Comparison of ENCODE assay signal across 25 mouse cellular contexts in genomic region chr5:66315791-66316190, GRCm38 (mm10). TPM values are rescaled to one million over a fixed set of nuclear protein-coding genes. Genes with fewer than 3 reads are reported as not detected.
DNase-seq lines count a peak whose midpoint lies in the region; ATAC-seq and TF ChIP-seq lines count a peak whose summit lies in the region.
"Had no signal": no experiment of that assay in that cellular context is flagged by ENCODE, and none has a peak within 500 bp of the region (broad histone marks: within the 10 kb centered on the region; RNA-seq: fewer than 3 reads in every experiment).

No protein-coding gene starts in this region.

- TF ChIP-seq CTCF in cerebellum, adult 2 months (IDR thresholded peaks at IDR 0.05; ENCODE audit: borderline replicate concordance, insufficient read depth, low read depth, low read length): no peak

- peaks cover 25% of the 10 kb centered on the region for H3K36me3 ChIP-seq in hindbrain, embryonic 13.5 days
- peaks cover 7% of the 10 kb centered on the region; the same call in 1 of the 2 replicates for H3K36me3 ChIP-seq in hindbrain, embryonic 12.5 days
- H3K36me3 ChIP-seq: heart, embryonic 15.5 days had no signal

- H3K27ac ChIP-seq in cerebellum, adult 2 months (ENCODE audit: insufficient read depth, low read length): peak overlapping the region; percentile 31; the same call in 1 of the 2 replicates
- H3K27ac ChIP-seq in hindbrain, embryonic 13.5 days: 0 out of 2 replicates have a peak overlapping the region, but pooled peaks have one; percentile 30
- no peak overlapping the region for H3K27ac ChIP-seq in hindbrain, embryonic 12.5 days
- H3K27ac ChIP-seq: embryonic facial prominence, embryonic 15.5 days; gastrocnemius, adult 2 months; heart, embryonic 15.5 days; hindbrain, postnatal 0 days; liver, embryonic 14.5 days; neural tube, embryonic 12.5 days; stomach, postnatal 0 days had no signal

- no peaks in the 10 kb centered on the region for H3K9me3 ChIP-seq in hindbrain, embryonic 13.5 days
- H3K9me3 ChIP-seq in hindbrain, embryonic 12.5 days (replicated peaks): no peaks in the 10 kb centered on the region
- H3K9me3 ChIP-seq: embryonic facial prominence, embryonic 15.5 days; heart, embryonic 15.5 days; midbrain, embryonic 12.5 days; neural tube, embryonic 12.5 days had no signal

- no peak for ATAC-seq in hindbrain, embryonic 13.5 days (ENCODE audit: low FRiP score)
- no peak for ATAC-seq in hindbrain, embryonic 12.5 days (ENCODE audit: low FRiP score)
- ATAC-seq in monocyte, adult 5-6 weeks (replicated peaks; ENCODE audit: insufficient number of reproducible peaks, low FRiP score, low TSS enrichment, poor library complexity, severe bottlenecking): no peak
- ATAC-seq: hindbrain, postnatal 0 days; intestine, embryonic 16.5 days had no signal

- TF ChIP-seq POLR2A in cerebellum, adult 2 months (IDR thresholded peaks at IDR 0.05; ENCODE audit: borderline replicate concordance, insufficient read depth, low read length): no peak

- intact Hi-C loops in left cerebral cortex, postnatal 25 days (cut with DNase I): loop anchor here (2.0 kb wide), 1 partner anchor 53 kb away; no protein-coding TSS in a partner anchor
- intact Hi-C loops in left cerebral cortex, postnatal 4 days (cut with DNase I): no loop called here

- no peak overlapping the region for H3K4me2 ChIP-seq in hindbrain, embryonic 13.5 days
- H3K4me2 ChIP-seq in hindbrain, embryonic 12.5 days (replicated peaks): no peak overlapping the region
- H3K4me2 ChIP-seq: embryonic facial prominence, embryonic 15.5 days; heart, embryonic 15.5 days; lung, embryonic 14.5 days; midbrain, embryonic 12.5 days; neural tube, embryonic 12.5 days had no signal

- no peaks in the 10 kb centered on the region for H3K27me3 ChIP-seq in cerebellum, adult 2 months (ENCODE audit: control insufficient read depth, insufficient read depth, low read length)
- H3K27me3 ChIP-seq in hindbrain, embryonic 13.5 days: no peaks in the 10 kb centered on the region
- H3K27me3 ChIP-seq in hindbrain, embryonic 12.5 days: no peaks in the 10 kb centered on the region
- H3K27me3 ChIP-seq: embryonic facial prominence, embryonic 15.5 days; heart, embryonic 15.5 days; midbrain, embryonic 12.5 days; neural tube, embryonic 12.5 days had no signal

- DNase-seq in cerebellum, adult 2 months: peak in 1 of 2 experiments; percentile 33
- no peak for DNase-seq in cerebellum, adult 11 months
- DNase-seq in left cerebral cortex, postnatal 25 days (ENCODE audit: low spot score in 2 of 2): peak; percentile 51 to 84
- no peak for DNase-seq in left cerebral cortex, postnatal 4 days
- DNase-seq in right cerebral cortex, postnatal 25 days: peak; percentile 46
- DNase-seq: adrenal gland, postnatal 10 days; cerebellum, adult 9-11 months; gastrocnemius, adult 2 months; heart, postnatal 36 days; kidney, adult 9 months; kidney, postnatal 14 days; lung, embryonic 14.5 days; thymus, postnatal 14 days had no signal

- no peak overlapping the region for H3K9ac ChIP-seq in hindbrain, embryonic 13.5 days
- no peak overlapping the region for H3K9ac ChIP-seq in hindbrain, embryonic 12.5 days
- H3K9ac ChIP-seq: embryonic facial prominence, embryonic 15.5 days; heart, embryonic 15.5 days; liver, embryonic 14.5 days; lung, embryonic 14.5 days; midbrain, embryonic 12.5 days; neural tube, embryonic 12.5 days had no signal

- WGBS in cerebellum, adult 2 months: 63% methylated on average over 5 of the region's 5 CpGs
- 87% methylated on average over 5 of the region's 5 CpGs for WGBS in hindbrain, embryonic 13.5 days
- WGBS in hindbrain, embryonic 12.5 days: 90% methylated on average over 5 of the region's 5 CpGs

- no peak overlapping the region for H3K4me3 ChIP-seq in cerebellum, adult 2 months (replicated peaks; ENCODE audit: insufficient read depth, low read depth, low read length)
- H3K4me3 ChIP-seq in hindbrain, embryonic 13.5 days: no peak overlapping the region
- no peak overlapping the region for H3K4me3 ChIP-seq in hindbrain, embryonic 12.5 days
- H3K4me3 ChIP-seq: embryonic facial prominence, embryonic 15.5 days; gastrocnemius, adult 2 months; heart, embryonic 15.5 days; midbrain, embryonic 12.5 days; neural tube, embryonic 12.5 days had no signal

- peaks cover 9% of the 10 kb centered on the region; the same call in 1 of the 2 replicates for H3K4me1 ChIP-seq in cerebellum, adult 2 months (ENCODE audit: control insufficient read depth, insufficient read depth, low read length)
- peaks cover 23% of the 10 kb centered on the region for H3K4me1 ChIP-seq in hindbrain, embryonic 13.5 days (replicated peaks)
- H3K4me1 ChIP-seq in hindbrain, embryonic 12.5 days: peaks cover 19% of the 10 kb centered on the region

RNA-seq across cellular contexts. Expression of gene Nsun7, which starts 56.1 kb away (rescaled TPM):
- 3.6 and 4.2 TPM in 2 replicates for polyA plus RNA-seq in cerebellum, adult 2 months (2012; rRNA removed)
- polyA plus RNA-seq in hindbrain, embryonic 13.5 days (2015; fragmentation: Nextera tagmentation; extraction: Ambion mirVana): 2.4 and 2.5 TPM in 2 replicates
- polyA plus RNA-seq in hindbrain, embryonic 12.5 days (2016; fragmentation: Nextera tagmentation; extraction: Ambion mirVana): 1.8 and 2.0 TPM in 2 replicates
- 1 to 10 TPM; 5.1 to 7.7 TPM for total RNA-seq in left cerebral cortex, postnatal 25 days (2021)
- 1 to 10 TPM; 3.9 to 4.8 TPM for total RNA-seq in left cerebral cortex, postnatal 4 days (2021)
- not detected in 3 replicates for total RNA-seq in monocyte, adult 5-6 weeks (2017)
- total RNA-seq: megakaryocyte, adult 5-6 weeks had no signal

Comparison
In these comparisons a context has a peak if more than half of its experiments do, and no peak if none do; other contexts are left out.
1. DNase-seq: peak in left cerebral cortex, postnatal 25 days (2 of 2) and right cerebral cortex, postnatal 25 days (single experiment); none in cerebellum, adult 11 months (single experiment) and left cerebral cortex, postnatal 4 days (single experiment).